Mouse (Mus musculus): ENCODE measurements at regions not wholly inside any gene's neighbourhood (a gene's known extent, or its start where the extent isn't known, plus 50 kb on each side); places are given as distances from the start of the nearest gene placed in this dataset.

DNA sequence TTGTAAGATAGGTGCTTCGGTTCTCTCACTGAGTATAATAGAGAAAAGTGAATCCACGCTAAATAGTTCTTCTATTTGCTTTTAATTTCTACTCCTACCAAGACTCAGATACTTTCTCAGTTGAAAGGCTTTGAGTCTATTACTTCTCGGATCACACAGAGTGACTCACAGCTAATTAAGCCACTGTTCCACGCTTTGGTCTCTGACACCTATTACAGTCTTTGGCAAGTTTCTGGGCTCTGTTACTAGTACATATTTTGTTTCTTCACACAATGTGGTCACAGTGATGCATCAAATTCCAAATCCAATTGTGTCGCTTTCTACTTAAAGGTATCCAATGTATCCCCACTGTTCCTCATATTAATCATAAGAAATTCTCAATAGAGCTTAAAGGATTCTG lies 276.5 kb downstream of the Fam84b start:
- no peak for TF ChIP-seq CTCF (IDR thresholded peaks at IDR 0.05; ENCODE audit: control insufficient read depth, insufficient read depth, insufficient read length)
- no peak for TF ChIP-seq CEBPB (IDR thresholded peaks at IDR 0.05; ENCODE audit: low read depth)
- no peak for TF ChIP-seq MAX (IDR thresholded peaks at IDR 0.05)
- no peak for TF ChIP-seq USF1 (IDR thresholded peaks at IDR 0.05; ENCODE audit: low read depth)

All from C2C12 (cell line).